Mouse (Mus musculus): ENCODE measurements around the gene Fev.

The Fev gene

GRCm38 (mm10) chr1:74885369-74886042, at the start of gene Fev:
Fev (minus strand) TSS chr1:74885419.
- no peak for TF ChIP-seq GATA4 (IDR thresholded peaks at IDR 0.05; ENCODE audit: insufficient replicate concordance, low read length)

DNA sequence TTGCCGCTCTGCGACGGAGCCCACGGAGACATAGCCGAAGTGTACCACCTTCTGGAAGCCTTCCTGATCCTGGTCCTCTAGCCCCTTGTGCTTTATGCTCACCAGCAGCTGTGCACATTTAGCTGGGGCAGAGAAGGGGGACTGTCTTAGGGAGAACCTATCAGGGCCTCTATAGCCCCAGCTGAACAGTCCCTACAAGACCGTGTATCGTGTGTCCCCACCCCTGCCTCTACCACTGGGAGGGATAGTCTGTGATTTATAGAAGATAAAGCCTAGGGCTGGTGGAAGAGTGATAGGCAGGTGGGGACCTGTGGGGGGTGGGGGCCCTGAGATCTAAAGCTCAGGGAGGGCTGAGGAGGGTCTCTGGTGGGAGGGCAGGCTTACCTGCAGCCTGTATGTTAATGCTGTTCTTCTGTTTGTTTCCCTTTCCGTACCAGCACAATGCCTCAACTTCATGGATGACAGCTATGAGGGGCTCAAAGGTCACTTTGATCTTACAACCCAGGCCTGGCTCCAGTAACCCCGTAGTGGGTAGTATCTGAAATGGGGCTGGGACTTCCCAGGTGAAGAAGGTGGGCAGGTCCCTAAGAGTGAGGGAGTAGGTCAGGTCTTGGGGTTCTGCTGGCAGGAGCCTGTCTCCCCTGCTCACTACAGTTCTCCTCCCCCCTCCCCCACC, 42.5 kb upstream of the Fev start:
- no peak for TF ChIP-seq GATA4 (IDR thresholded peaks at IDR 0.05; ENCODE audit: insufficient replicate concordance, low read length)

GRCm38 (mm10) chr1:74926721-74927120, 41.5 kb upstream of the Fev start:
- TF ChIP-seq GATA4 (IDR thresholded peaks at IDR 0.05; ENCODE audit: insufficient replicate concordance, low read length), result no peak

DNA sequence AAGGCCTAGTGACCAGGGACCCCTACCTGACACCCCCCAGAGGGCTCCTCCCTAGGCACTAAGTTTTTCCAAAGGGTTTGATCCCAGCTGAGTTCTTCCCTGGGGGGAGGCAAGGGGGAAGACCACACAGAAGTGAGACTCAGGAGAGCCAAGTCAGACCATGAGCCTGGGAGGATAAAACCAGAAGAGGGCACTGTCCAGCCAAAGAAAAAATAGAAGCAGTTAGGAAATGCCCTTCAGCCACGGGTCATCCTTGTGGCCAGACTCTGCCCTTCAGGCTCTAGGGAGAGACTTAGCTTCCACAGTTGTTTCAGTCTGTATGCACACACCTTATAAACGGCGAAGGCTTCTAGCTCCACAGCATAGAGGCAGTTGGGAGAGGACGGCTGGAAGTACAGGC, 39.2 kb upstream of the Fev start:
- TF ChIP-seq GATA4 (IDR thresholded peaks at IDR 0.05; ENCODE audit: insufficient replicate concordance, low read length), result no peak

DNA sequence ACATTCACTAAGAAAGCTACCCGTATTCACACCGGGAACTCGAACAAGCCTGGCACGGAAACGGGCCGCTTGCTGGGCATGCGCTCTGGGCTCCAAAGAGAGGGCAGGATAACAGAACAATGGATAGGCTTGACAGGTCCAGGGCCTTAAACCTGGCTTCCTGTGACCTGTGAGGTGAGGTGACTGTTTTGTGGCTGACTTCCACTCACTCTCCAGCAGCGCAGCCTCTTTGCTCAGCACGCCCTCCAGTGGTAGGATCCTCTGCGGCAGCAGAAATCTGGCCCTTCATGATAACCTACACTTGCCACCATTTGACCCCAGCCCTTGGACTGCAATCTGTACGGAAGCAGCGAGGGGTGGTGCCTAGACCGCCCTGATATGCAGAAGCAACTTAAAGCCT, 30.5 kb upstream of the Fev start:
- no peak for TF ChIP-seq GATA4 (IDR thresholded peaks at IDR 0.05; ENCODE audit: insufficient replicate concordance, low read length)

DNA sequence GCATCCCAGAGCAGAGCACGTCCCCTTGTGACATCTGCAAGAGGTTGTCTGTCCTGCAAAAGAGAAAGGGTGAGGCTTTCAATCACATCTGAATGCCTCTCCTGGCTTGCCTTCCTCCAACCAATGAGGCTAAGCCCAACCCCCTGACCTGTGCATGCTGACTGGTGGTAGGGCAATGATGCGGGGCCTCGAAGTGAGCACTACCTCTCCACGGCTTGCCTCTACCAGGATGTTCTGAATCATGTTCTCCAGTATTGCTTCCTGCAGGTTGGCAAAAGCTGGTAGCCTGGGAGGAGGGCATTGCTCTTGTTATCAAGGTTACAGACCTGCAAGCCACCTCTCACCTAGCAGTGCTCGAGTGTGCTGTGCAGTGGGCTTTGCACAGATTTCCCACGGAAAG, 17.0 kb upstream of the Fev start:
- TF ChIP-seq GATA4 (IDR thresholded peaks at IDR 0.05; ENCODE audit: insufficient replicate concordance, low read length), result no peak

- no peak for TF ChIP-seq GATA4 (IDR thresholded peaks at IDR 0.05; ENCODE audit: insufficient replicate concordance, low read length)
Measured at GRCm38 (mm10) chr1:74901686-74902085, 16.5 kb upstream of the Fev start.

- no peak for TF ChIP-seq GATA4 (IDR thresholded peaks at IDR 0.05; ENCODE audit: insufficient replicate concordance, low read length)
Measured at GRCm38 (mm10) chr1:74900341-74901285, 15.4 kb upstream of the Fev start.

- TF ChIP-seq GATA4 (IDR thresholded peaks at IDR 0.05; ENCODE audit: insufficient replicate concordance, low read length), result no peak
Measured at GRCm38 (mm10) chr1:74898656-74899431, 13.6 kb upstream of the Fev start.

GRCm38 (mm10) chr1:74897976-74898375, 12.8 kb upstream of the Fev start:
- no peak for TF ChIP-seq GATA4 (IDR thresholded peaks at IDR 0.05; ENCODE audit: insufficient replicate concordance, low read length)

DNA sequence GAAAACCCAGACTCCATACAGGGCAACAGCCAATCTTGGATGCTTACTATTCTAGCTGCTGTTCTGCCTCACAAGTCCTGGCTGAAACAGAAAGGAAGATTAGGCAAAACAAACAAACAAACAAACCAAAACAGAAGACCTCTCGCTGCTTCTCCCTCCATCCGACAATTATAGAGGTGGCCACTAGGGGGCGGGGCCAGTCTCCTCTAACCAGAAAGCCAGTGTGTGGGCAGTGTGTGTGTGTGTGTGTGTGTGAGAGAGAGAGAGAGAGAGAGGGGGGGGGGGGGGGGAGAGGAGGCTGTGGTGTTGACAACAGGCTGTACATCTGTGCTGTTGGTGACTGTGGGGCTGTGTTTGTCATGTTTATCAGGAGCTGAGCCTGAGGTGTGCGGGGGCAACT, 9.7 kb upstream of the Fev start:
- TF ChIP-seq GATA4 (IDR thresholded peaks at IDR 0.05; ENCODE audit: insufficient replicate concordance, low read length), result no peak

DNA sequence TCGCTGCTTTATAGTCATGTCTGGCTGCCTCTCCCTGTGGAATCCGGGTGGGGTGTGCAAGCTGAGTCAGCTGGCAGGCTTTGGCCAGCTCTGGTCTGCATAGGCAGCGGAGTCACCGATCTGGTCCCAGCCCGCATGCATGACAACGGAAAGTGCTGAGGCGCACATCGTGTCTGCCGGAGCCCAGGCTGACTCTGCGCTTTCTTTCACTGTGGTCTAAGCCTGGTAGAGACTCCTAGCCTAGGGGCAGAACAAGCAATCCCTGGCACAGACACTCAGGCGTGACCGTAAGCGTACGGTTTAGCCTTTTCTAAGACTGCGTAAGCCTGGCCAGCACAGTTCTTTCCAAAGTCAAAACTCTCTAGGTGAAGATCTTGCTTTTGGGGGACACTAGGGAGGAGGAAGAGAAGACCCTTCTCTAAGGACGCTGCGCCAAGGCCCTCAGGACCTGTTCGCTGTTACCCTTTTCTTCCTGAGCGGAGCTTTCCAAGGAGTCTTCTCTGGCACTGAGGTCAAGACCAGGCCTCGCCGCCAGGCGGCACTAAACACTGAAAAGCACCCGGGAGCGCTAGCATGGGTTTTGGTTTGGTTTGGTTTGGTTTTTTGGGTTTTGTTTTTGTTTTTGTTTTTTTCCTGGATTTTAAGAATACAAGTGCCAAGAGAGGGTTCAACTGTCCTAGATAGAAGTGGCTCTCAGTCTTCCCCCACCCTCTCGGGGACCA, 8.1 kb upstream of the Fev start, which contains the start of gene Cryba2:
Gene Cryba2 (minus strand): TSS at position 10 of the 722 bp plus-strand sequence.
- no peak for TF ChIP-seq GATA4 (IDR thresholded peaks at IDR 0.05; ENCODE audit: insufficient replicate concordance, low read length)

- no peak for TF ChIP-seq GATA4 (IDR thresholded peaks at IDR 0.05; ENCODE audit: insufficient replicate concordance, low read length)
Measured at GRCm38 (mm10) chr1:74892351-74893133, 7.3 kb upstream of the Fev start.
